Mouse (Mus musculus): Measurements from ENCODE around the gene Col1a2. TPM values are rescaled to one million over a fixed set of nuclear protein-coding genes. Genes with fewer than 3 reads are reported as not detected.
A peak's percentile ranks its signal among the peaks of the same experiment; 100 is the strongest.

The Col1a2 gene
- polyA plus RNA-seq, 1 experiment from 2014 or later, result 89.0 TPM

GRCm38 (mm10) chr6:4493666-4494065, 10.9 kb upstream of the Col1a2 start:
- Histone ChIP-seq H3K9me3 (no peaks in the 10 kb centered on the region), H3K36me3 (replicated peaks) (no peaks in the 10 kb centered on the region), H3K27me3 (replicated peaks) (no peaks in the 10 kb centered on the region), H3K4me2 (no peak overlapping the region), H3K9ac (no peak overlapping the region), H3K4me1 (peaks cover 2% of the 10 kb centered on the region; the same call in 1 of the 2 replicates), H3K4me3 (no peak overlapping the region), H3K27ac (no peak overlapping the region)
- no peak for ATAC-seq (replicated peaks)
- WGBS, result 80% methylated on average over 2 of the region's 2 CpGs

GRCm38 (mm10) chr6:4496428-4496827, 8.2 kb upstream of the Col1a2 start:
- Histone ChIP-seq H3K9ac (no peak overlapping the region), H3K4me1 (no peaks in the 10 kb centered on the region), H3K27ac (no peak overlapping the region), H3K4me2 (no peak overlapping the region), H3K27me3 (replicated peaks) (no peaks in the 10 kb centered on the region), H3K36me3 (replicated peaks) (no peaks in the 10 kb centered on the region), H3K9me3 (no peaks in the 10 kb centered on the region), H3K4me3 (no peak overlapping the region)
- WGBS, result 96% methylated on average over 1 of the region's 1 CpGs
- no peak for ATAC-seq (replicated peaks)

GRCm38 (mm10) chr6:4503106-4503505, 1.5 kb upstream of the Col1a2 start:
- no peaks in the 10 kb centered on the region for H3K36me3 ChIP-seq (replicated peaks)
- no peak overlapping the region for H3K4me2 ChIP-seq
- H3K4me1 ChIP-seq, result peaks cover 8% of the 10 kb centered on the region
- H3K9ac ChIP-seq, result no peak overlapping the region
- WGBS, result 0% methylated on average over 1 of the region's 1 CpGs
- no peak overlapping the region for H3K27ac ChIP-seq
- ATAC-seq (replicated peaks), result no peak
- H3K4me3 ChIP-seq, result no peak overlapping the region
- H3K27me3 ChIP-seq (replicated peaks), result peaks cover 8% of the 10 kb centered on the region
- no peaks in the 10 kb centered on the region for H3K9me3 ChIP-seq

GRCm38 (mm10) chr6:4505158-4505997, 764 bp downstream of the Col1a2 start:
- peaks cover 8% of the 10 kb centered on the region for H3K27me3 ChIP-seq (replicated peaks)
- WGBS, result 1% methylated on average over 31 of the region's 31 CpGs
- ATAC-seq (replicated peaks), result peak; percentile 65
- H3K4me1 ChIP-seq, result peaks cover 8% of the 10 kb centered on the region
- H3K9ac ChIP-seq, result no peak overlapping the region
- no peaks in the 10 kb centered on the region for H3K9me3 ChIP-seq
- H3K27ac ChIP-seq, result no peak overlapping the region
- H3K36me3 ChIP-seq (replicated peaks), result no peaks in the 10 kb centered on the region
- peak overlapping the region; percentile 32 for H3K4me3 ChIP-seq
- H3K4me2 ChIP-seq, result peak overlapping the region; percentile 62

GRCm38 (mm10) chr6:4506106-4506505, 1.5 kb downstream of the Col1a2 start:
- Histone ChIP-seq H3K4me2 (no peak overlapping the region), H3K9me3 (no peaks in the 10 kb centered on the region), H3K27me3 (replicated peaks) (peaks cover 8% of the 10 kb centered on the region), H3K9ac (no peak overlapping the region), H3K27ac (no peak overlapping the region), H3K4me1 (peaks cover 8% of the 10 kb centered on the region), H3K4me3 (no peak overlapping the region), H3K36me3 (replicated peaks) (no peaks in the 10 kb centered on the region)
- no peak for ATAC-seq (replicated peaks)
- 12% methylated on average over 11 of the region's 11 CpGs for WGBS

- H3K4me1 ChIP-seq, result peaks cover 8% of the 10 kb centered on the region
- H3K9ac ChIP-seq, result no peak overlapping the region
- H3K27me3 ChIP-seq (replicated peaks), result peaks cover 8% of the 10 kb centered on the region
- H3K9me3 ChIP-seq, result no peaks in the 10 kb centered on the region
- ATAC-seq (replicated peaks), result no peak
- no peak overlapping the region for H3K27ac ChIP-seq
- H3K4me3 ChIP-seq, result no peak overlapping the region
- no peaks in the 10 kb centered on the region for H3K36me3 ChIP-seq (replicated peaks)
- H3K4me2 ChIP-seq, result no peak overlapping the region
- 76% methylated on average over 5 of the region's 5 CpGs for WGBS
Measured at GRCm38 (mm10) chr6:4506791-4507190, 2.2 kb downstream of the Col1a2 start.

GRCm38 (mm10) chr6:4507323-4507722, 2.7 kb downstream of the Col1a2 start:
- WGBS, result 86% methylated on average over 1 of the region's 1 CpGs

GRCm38 (mm10) chr6:4508279-4508678, 3.7 kb downstream of the Col1a2 start:
- H3K27ac ChIP-seq, result no peak overlapping the region
- no peaks in the 10 kb centered on the region for H3K9me3 ChIP-seq
- H3K4me3 ChIP-seq, result no peak overlapping the region
- no peak overlapping the region for H3K4me2 ChIP-seq
- H3K36me3 ChIP-seq (replicated peaks), result no peaks in the 10 kb centered on the region
- peaks cover 8% of the 10 kb centered on the region for H3K27me3 ChIP-seq (replicated peaks)
- WGBS, result 86% methylated on average over 4 of the region's 4 CpGs
- ATAC-seq (replicated peaks), result no peak
- H3K4me1 ChIP-seq, result peaks cover 8% of the 10 kb centered on the region
- no peak overlapping the region for H3K9ac ChIP-seq

More at GRCm38 (mm10) chr6:4507323-4507722, 2.7 kb downstream of the Col1a2 start:
- Histone ChIP-seq H3K27ac (no peak overlapping the region), H3K4me1 (peaks cover 8% of the 10 kb centered on the region), H3K9ac (no peak overlapping the region), H3K4me2 (no peak overlapping the region), H3K9me3 (no peaks in the 10 kb centered on the region), H3K4me3 (no peak overlapping the region), H3K36me3 (replicated peaks) (no peaks in the 10 kb centered on the region), H3K27me3 (replicated peaks) (peaks cover 8% of the 10 kb centered on the region)
- no peak for ATAC-seq (replicated peaks)

GRCm38 (mm10) chr6:4509395-4509794, 4.8 kb downstream of the Col1a2 start:
- no peak overlapping the region for H3K4me2 ChIP-seq
- 74% methylated on average over 4 of the region's 4 CpGs for WGBS
- H3K4me1 ChIP-seq, result peaks cover 8% of the 10 kb centered on the region
- ATAC-seq (replicated peaks), result no peak
- no peak overlapping the region for H3K4me3 ChIP-seq
- H3K27me3 ChIP-seq (replicated peaks), result peaks cover 8% of the 10 kb centered on the region
- H3K27ac ChIP-seq, result no peak overlapping the region
- H3K9ac ChIP-seq, result no peak overlapping the region
- no peaks in the 10 kb centered on the region for H3K36me3 ChIP-seq (replicated peaks)
- H3K9me3 ChIP-seq, result no peaks in the 10 kb centered on the region

- no peak overlapping the region for H3K4me3 ChIP-seq
- no peaks in the 10 kb centered on the region for H3K36me3 ChIP-seq (replicated peaks)
- no peak overlapping the region for H3K27ac ChIP-seq
- H3K9me3 ChIP-seq, result no peaks in the 10 kb centered on the region
- H3K27me3 ChIP-seq (replicated peaks), result no peaks in the 10 kb centered on the region
- H3K4me1 ChIP-seq, result no peaks in the 10 kb centered on the region
- no peak overlapping the region for H3K4me2 ChIP-seq
- H3K9ac ChIP-seq, result no peak overlapping the region
- 92% methylated on average over 2 of the region's 2 CpGs for WGBS
- ATAC-seq (replicated peaks), result no peak
Measured at GRCm38 (mm10) chr6:4514671-4515070, 10.1 kb downstream of the Col1a2 start.

GRCm38 (mm10) chr6:4521031-4521430, 16.4 kb downstream of the Col1a2 start:
- no peaks in the 10 kb centered on the region for H3K27me3 ChIP-seq (replicated peaks)
- H3K27ac ChIP-seq, result no peak overlapping the region
- 86% methylated on average over 3 of the region's 3 CpGs for WGBS
- H3K4me2 ChIP-seq, result no peak overlapping the region
- H3K4me1 ChIP-seq, result no peaks in the 10 kb centered on the region
- H3K9me3 ChIP-seq, result no peaks in the 10 kb centered on the region
- H3K36me3 ChIP-seq (replicated peaks), result no peaks in the 10 kb centered on the region
- no peak overlapping the region for H3K9ac ChIP-seq
- ATAC-seq (replicated peaks), result no peak
- no peak overlapping the region for H3K4me3 ChIP-seq

- 70% methylated on average over 7 of the region's 7 CpGs for WGBS
- H3K36me3 ChIP-seq (replicated peaks), result no peaks in the 10 kb centered on the region
Measured at GRCm38 (mm10) chr6:4528439-4528838, 23.8 kb downstream of the Col1a2 start.

GRCm38 (mm10) chr6:4530986-4531385, 26.4 kb downstream of the Col1a2 start:
- no peak overlapping the region for H3K27ac ChIP-seq
- no peaks in the 10 kb centered on the region for H3K27me3 ChIP-seq (replicated peaks)
- no peak for ATAC-seq (replicated peaks)
- no peaks in the 10 kb centered on the region for H3K36me3 ChIP-seq (replicated peaks)
- H3K9me3 ChIP-seq, result no peaks in the 10 kb centered on the region
- 80% methylated on average over 4 of the region's 4 CpGs for WGBS
- H3K9ac ChIP-seq, result no peak overlapping the region
- H3K4me3 ChIP-seq, result no peak overlapping the region
- H3K4me2 ChIP-seq, result no peak overlapping the region
- no peaks in the 10 kb centered on the region for H3K4me1 ChIP-seq

More at GRCm38 (mm10) chr6:4528439-4528838, 23.8 kb downstream of the Col1a2 start:
- no peak overlapping the region for H3K4me2 ChIP-seq
- ATAC-seq (replicated peaks), result no peak
- H3K4me1 ChIP-seq, result no peaks in the 10 kb centered on the region
- no peaks in the 10 kb centered on the region for H3K27me3 ChIP-seq (replicated peaks)
- no peak overlapping the region for H3K4me3 ChIP-seq
- no peak overlapping the region for H3K9ac ChIP-seq
- H3K27ac ChIP-seq, result no peak overlapping the region
- no peaks in the 10 kb centered on the region for H3K9me3 ChIP-seq

Measured in midbrain, embryonic 15.5 days (tissue).